Mouse (Mus musculus) cerebellum, adult 9-10 months (tissue): ENCODE data around the gene Hmmr.
"Not testable (repeated sequence)": the region's sequence is repeated elsewhere in the genome, so short reads cannot be mapped to it uniquely, and the experiment has no call there.

Source experiments
- DNase-seq: peaks from one replicate; pipeline ENCODE4 v3.0.0; 2022

Hmmr gene

DNA sequence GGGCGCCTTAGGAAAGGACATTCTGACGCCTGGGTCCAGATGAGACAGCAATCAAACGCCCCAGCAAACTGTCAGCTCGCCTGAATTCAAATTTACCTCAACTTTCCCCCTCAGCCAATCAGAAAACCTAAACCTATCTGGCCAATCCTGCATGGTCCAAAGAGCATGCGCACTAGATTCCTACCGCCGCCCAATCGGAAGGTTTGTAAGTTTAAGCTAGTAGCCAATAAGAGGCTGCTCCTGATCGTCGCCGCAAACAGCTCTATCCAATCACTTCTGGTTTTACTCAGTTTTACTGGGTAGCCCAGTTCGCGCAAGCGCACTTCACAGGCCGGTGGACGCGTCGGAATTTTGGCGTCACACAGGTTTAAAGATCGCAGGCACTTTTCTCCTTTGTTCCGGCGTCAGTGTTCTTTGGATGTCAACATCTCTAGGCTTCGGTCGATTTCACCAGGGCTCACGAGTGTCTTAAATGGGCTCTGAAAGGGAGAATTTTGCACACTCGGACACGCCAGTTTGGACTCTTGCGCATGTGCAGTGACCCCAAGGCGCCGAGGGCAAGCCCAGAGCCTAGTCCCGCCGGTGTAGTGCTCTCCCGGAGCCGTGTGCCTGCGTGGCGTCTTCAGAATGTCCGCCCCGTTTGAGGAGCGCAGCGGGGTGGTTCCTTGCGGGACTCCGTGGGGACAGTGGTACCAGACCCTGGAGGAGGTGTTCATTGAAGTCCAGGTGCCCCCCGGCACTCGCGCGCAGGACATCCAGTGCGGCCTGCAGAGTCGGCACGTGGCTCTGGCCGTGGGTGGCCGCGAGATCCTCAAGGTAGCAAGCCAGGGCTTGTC, at the start of gene Hmmr, which contains the start of gene Nudcd2:
TSS of gene Hmmr (minus strand) at position 84 of the 836 bp plus-strand sequence.
TSS of gene Nudcd2 (plus strand) at position 329 of the 836 bp plus-strand sequence.
- peak; percentile 98 for DNase-seq

- no peak for DNase-seq
Measured at GRCm38 (mm10) chr11:40781857-40782256, 48.6 kb upstream of the Hmmr start.

GRCm38 (mm10) chr11:40775315-40776269, 42.4 kb upstream of the Hmmr start:
- peak; percentile 25 for DNase-seq

DNA sequence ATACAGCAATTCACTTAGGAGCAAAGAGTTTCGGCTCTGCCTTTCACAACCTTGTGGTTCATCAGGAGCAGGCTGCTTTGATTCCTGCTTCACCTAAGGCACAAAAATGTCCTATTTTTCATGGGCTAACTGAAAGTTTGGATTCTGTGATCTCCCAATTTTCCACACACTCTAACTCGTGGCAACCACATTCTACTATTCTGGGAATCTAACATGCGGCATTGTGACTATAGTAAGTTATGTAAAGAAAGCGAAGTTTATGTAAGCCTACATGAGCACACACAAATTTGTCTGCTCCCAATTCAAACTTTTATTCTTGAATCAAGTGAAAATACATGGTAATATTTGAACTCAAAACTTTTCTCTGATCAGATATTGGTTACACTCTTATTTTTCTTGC, 31.5 kb upstream of the Hmmr start:
- no peak for DNase-seq

GRCm38 (mm10) chr11:40763395-40763794, 30.2 kb upstream of the Hmmr start:
- no peak for DNase-seq

- DNase-seq = peak; percentile 58
Measured at GRCm38 (mm10) chr11:40759896-40760295, 26.7 kb upstream of the Hmmr start.

- DNase-seq = no peak
Measured at GRCm38 (mm10) chr11:40755968-40756367, 22.7 kb upstream of the Hmmr start.

GRCm38 (mm10) chr11:40755109-40755627, 21.9 kb upstream of the Hmmr start, which contains the start of gene Ccng1:
Gene Ccng1 (minus strand): TSS chr11:40755311.
- peak; percentile 96 for DNase-seq

GRCm38 (mm10) chr11:40754664-40755107, 21.5 kb upstream of the Hmmr start:
- DNase-seq = no peak

DNA sequence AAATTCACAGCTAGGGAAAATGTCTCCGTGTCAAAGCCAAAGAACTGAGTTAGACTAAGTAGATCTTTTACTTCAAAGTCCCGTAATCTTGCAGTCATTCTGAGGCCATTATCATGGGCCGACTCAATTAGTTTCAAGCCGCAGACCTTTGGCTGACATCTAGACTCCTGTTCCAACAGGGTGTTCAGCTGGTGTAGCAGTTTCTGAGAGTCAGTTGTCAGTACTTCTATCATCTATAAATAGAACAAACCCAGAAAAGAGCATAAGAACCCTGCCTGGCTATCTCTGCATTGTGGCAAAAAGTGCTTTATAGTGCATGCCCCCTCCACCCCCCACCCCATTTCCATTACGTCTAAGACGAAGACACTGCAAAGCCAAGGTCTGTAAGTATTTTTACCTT, 20.6 kb upstream of the Hmmr start:
- DNase-seq = no peak

- DNase-seq = no peak
Measured at GRCm38 (mm10) chr11:40747716-40748115, 14.5 kb upstream of the Hmmr start.

GRCm38 (mm10) chr11:40746361-40746760, 13.1 kb upstream of the Hmmr start:
- no peak for DNase-seq

DNA sequence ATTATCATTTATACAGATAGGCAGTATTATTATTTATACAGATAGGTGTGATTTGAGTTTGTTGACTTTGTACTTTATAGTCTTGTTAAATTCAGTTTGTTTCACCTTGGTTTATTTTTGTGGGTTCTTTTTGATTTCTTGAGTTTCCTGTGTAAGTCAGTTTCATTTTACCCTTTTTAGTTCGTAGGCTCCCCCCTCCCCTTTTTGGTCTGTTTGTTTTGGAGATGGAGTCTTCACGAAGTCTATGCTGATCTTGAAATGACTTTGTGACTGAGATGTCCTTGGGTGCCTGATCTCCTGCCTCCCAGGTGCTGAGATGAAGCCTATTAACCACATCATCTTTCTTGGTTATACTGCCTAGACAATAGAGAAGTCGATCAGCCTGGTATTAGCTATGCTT, 11.1 kb upstream of the Hmmr start:
- DNase-seq = no peak

DNA sequence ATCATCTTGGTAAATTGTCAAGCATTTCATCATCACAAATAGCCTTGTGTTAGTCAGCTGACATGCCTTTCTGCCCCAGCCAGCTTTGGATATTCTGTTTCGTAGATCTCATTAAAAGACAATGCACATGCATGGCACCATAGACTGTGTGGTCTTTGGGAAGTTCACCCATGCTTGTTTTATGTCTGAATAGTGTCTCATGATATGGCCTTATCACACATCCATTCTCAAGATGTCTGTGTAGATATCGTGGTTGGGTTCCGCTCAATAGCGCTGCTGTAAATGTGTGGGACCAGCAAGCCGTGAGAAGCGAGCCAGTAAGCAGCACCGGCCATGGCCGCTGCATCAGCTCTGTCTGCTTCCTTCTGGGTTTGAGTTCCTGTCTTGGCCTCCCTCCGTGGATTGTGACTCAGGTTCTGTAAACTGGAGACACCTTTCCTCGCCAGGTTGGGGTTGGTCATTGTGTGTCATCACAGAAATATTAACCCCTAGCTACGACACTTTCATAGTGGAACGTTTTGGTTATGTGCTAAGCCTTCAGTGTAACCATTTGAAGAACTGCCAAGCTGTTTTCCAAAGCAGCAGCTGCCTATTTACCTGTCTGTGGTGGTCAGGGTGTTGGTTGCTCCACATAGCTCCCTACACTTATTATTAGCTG, 8.5 kb upstream of the Hmmr start:
- no peak for DNase-seq

DNA sequence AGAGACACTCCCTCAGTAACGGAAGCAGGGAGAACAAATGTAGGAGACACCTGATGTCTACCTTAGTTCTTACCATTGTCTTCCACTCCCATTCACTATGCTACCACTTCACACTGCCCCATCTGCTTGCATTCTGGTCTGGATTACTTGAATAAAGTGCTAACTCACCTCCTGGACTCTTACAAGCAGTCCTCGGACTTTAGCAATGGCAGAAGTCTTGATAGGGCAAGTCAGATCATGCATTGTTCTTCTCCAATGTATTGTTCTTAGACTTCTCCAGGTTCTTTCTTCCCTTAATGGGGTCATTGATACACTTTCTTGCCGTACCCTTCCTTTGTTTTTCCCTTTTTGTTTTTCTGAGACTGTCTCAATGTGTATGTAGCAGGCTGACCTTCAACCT, 4.1 kb upstream of the Hmmr start:
- no peak for DNase-seq

DNA sequence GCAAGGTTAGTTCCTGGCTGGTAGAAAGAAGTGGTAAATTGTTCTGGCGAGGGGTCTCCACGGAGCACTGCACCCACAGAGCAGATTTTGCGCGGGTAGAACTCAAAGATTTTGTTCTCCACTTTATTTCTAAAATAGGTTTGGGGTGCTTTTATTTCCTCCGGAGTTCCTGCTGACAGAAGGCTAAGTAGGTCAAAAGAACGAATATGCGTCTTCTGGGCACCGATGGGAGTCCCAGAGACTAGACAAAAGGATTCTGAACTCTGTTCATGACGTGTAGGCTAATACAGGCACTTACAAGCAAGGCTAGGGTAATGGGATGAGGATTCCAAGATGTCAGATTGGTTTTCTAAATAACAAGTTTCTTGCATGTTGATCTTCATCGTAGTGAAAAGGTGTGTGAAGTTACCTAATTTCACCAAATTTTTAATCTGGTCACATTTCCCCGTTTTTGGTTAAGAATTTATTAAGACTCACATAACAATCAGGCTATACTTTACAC, 1.1 kb upstream of the Hmmr start:
- DNase-seq = no peak

GRCm38 (mm10) chr11:40732997-40733338, 254 bp downstream of the Hmmr start:
- DNase-seq = peak; percentile 27

- no peak for DNase-seq
Measured at GRCm38 (mm10) chr11:40718324-40718723, 14.9 kb downstream of the Hmmr start.

DNA sequence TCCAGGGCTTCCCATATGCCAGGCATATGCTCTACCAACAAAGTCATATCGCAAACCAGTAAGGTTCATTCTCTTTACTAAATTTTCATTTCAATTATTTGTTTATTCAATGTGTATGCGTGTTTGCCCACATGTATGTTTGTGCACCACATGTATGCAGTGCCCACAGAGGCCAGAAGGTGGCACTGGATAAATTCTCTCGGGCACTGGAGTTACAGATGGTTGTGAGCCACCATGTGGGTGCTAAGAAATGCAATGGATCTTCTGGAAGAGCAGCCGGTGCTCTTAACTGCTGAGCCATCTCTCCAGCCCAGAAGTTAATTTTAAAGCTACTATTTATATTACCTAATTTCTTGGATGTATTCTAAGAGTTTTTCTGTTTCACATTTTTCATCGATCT, 17.7 kb downstream of the Hmmr start:
- DNase-seq = no peak

DNA sequence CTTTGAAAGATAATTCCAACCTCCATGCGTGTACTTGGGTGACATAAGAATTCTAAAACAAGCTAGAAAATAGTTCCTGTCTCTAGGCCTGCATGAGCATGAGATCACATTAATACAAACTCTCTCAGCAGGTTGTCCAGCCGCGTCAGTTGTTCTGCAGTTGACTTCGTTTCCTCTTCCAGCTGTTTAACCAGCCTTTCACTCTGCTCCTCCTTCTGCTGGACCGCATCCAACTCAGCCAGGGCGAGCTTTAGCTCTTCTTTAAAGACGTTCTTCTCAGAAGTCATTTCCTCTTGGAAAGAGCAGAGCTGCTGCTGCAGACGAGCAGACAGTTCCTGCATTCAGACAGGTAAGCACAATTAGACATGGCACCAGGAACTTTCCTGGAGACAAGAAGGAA, 19.4 kb downstream of the Hmmr start:
- no peak for DNase-seq

DNA sequence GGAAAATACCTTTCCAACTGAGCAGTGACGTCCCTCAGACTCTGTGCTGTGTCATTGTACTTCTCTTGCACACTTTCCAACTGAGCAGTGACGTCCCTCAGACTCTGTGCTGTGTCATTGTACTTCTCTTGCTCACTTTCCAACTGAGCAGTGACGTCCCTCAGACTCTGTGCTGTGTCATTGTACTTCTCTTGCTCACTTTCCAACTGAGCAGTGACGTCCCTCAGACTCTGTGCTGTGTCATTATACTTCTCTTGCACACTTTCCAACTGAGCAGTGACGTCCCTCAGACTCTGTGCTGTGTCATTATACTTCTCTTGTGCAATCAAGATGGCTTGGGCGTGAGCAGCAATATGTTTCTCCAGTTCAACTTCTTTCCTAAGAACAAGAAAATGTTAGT, 23.3 kb downstream of the Hmmr start:
- DNase-seq = not testable (repeated sequence)

GRCm38 (mm10) chr11:40695103-40695502, 38.1 kb downstream of the Hmmr start, which contains the start of gene Mat2b:
Gene Mat2b (minus strand): TSS chr11:40695203.
- DNase-seq = no peak
